Mouse (Mus musculus) limb, embryonic 11.5 days (tissue): ENCODE measurements around the gene Gm10486. TPM values are rescaled to one million over a fixed set of nuclear protein-coding genes. Genes with fewer than 3 reads are reported as not detected.
"Not testable (repeated sequence)": the region's sequence is repeated elsewhere in the genome, so short reads cannot be mapped to it uniquely, and the experiment has no call there.

Experiments used
- ATAC-seq: fragments of 200-750 bp; cut with Nextera tagmentation; 2 replicates; pipeline ENCODE4 v1.8.0; 2017; ENCODE audit warnings: low read depth; ENCODE audit not compliant: insufficient number of reproducible peaks, low FRiP score, low TSS enrichment
- DNase-seq: peaks from one replicate; pipeline ENCODE4 v3.0.0-alpha.2; 2015; ENCODE audit warnings: low spot score
- H3K27ac ChIP-seq: fragments of 300-500 bp; sonication (generic); replicated peaks from 2 replicates; pipeline ENCODE4 v1.5.1; 2014; ENCODE audit warnings: low read depth, mild to moderate bottlenecking, low read length
- H3K27me3 ChIP-seq: fragments of 300-500 bp; sonication (generic); 2 replicates; pipeline ENCODE4 v1.6.1; 2014; ENCODE audit warnings: mild to moderate bottlenecking, low read length, mixed read lengths; ENCODE audit not compliant: control insufficient read depth, insufficient read depth
- H3K36me3 ChIP-seq: fragments of 300-500 bp; sonication (generic); 2 replicates; pipeline ENCODE4 v1.6.1; 2014; ENCODE audit warnings: mild to moderate bottlenecking, low read length, moderate library complexity, mixed read lengths; ENCODE audit not compliant: control insufficient read depth, insufficient read depth
- H3K4me1 ChIP-seq: fragments of 300-500 bp; sonication (generic); 2 replicates; pipeline ENCODE4 v1.6.1; 2014; ENCODE audit warnings: low read length, mixed read lengths; ENCODE audit not compliant: control insufficient read depth, insufficient read depth
- H3K4me2 ChIP-seq: fragments of 300-500 bp; sonication (generic); 2 replicates; pipeline ENCODE4 v1.6.1; 2014; ENCODE audit warnings: low read depth, mild to moderate bottlenecking, moderate library complexity; ENCODE audit not compliant: severe bottlenecking
- H3K4me3 ChIP-seq: fragments of 300-500 bp; sonication (generic); 2 replicates; pipeline ENCODE4 v1.5.1; 2014; ENCODE audit warnings: low read depth, low read length
- H3K9ac ChIP-seq: fragments of 300-500 bp; sonication (generic); 2 replicates; pipeline ENCODE4 v1.6.1; 2014; ENCODE audit warnings: mild to moderate bottlenecking, low read length
- H3K9me3 ChIP-seq: fragments of 300-500 bp; sonication (generic); 2 replicates; pipeline ENCODE4 v1.6.1; 2016; ENCODE audit warnings: low read length; ENCODE audit not compliant: control insufficient read depth
- WGBS: fragments of 180-500 bp; shearing (Covaris S2); extraction: QIAGEN DNeasy Blood & Tissue Kit; methylation state at CpG from one replicate; pipeline ENCODE4 v1.1.7; 2014; 5-methylcytosine and 5-hydroxymethylcytosine counted together
- polyA plus RNA-seq: library from polyadenylated mRNA; unstranded; fragments of >200 nt; fragmentation: Nextera tagmentation; extraction: Ambion mirVana; gene quantifications from 2 replicates; pipeline ENCODE4 v1.2.1, GENCODE M21; 2014

Gm10486 gene
- not detected in 2 replicates for polyA plus RNA-seq

- not testable (repeated sequence) for H3K4me3 ChIP-seq, H3K27me3 ChIP-seq, H3K27ac ChIP-seq, H3K36me3 ChIP-seq, ATAC-seq, H3K4me2 ChIP-seq, H3K9ac ChIP-seq, H3K4me1 ChIP-seq, H3K9me3 ChIP-seq, DNase-seq
- WGBS, result no CpG with 5 or more reads among the region's 6 CpGs
Observed at GRCm38 (mm10) chrX:35067084-35067483, at the start of gene Gm10486. Gene Gm10486 (plus strand): TSS chrX:35067384.
